Mouse (Mus musculus) frontal cortex, postnatal 25 days (tissue): ENCODE results near the gene Tpt1.
"Not testable (repeated sequence)": the region's sequence is repeated elsewhere in the genome, so short reads cannot be mapped to it uniquely, and the experiment has no call there.

ENCODE experiments used
- DNase-seq, 2 experiments: peaks; one replicate each; pipeline ENCODE4 v3.0.0; 2022; ENCODE audit warnings: low spot score in 2 of 2

The Tpt1 gene

GRCm38 (mm10) chr14:75844867-75845697 is at the start of gene Tpt1:
Tpt1 (plus strand) TSS chr14:75845093.
- DNase-seq: peak; percentile 97

- DNase-seq: no peak
These were observed 49.0 kb upstream of the Tpt1 start for GRCm38 (mm10) chr14:75795918-75796317.

- no peak for DNase-seq
These were observed 47.0 kb upstream of the Tpt1 start for GRCm38 (mm10) chr14:75797769-75798386.

GRCm38 (mm10) chr14:75807800-75808199 is 37.1 kb upstream of the Tpt1 start:
- no peak for DNase-seq

GRCm38 (mm10) chr14:75809931-75810330 is 35.0 kb upstream of the Tpt1 start:
- DNase-seq: no peak

GRCm38 (mm10) chr14:75818528-75818927 is 26.4 kb upstream of the Tpt1 start:
- DNase-seq: no peak

- no peak for DNase-seq
These were observed 25.6 kb upstream of the Tpt1 start for GRCm38 (mm10) chr14:75819341-75819740.

GRCm38 (mm10) chr14:75820007-75820406 is 24.9 kb upstream of the Tpt1 start:
- DNase-seq: no peak

DNA sequence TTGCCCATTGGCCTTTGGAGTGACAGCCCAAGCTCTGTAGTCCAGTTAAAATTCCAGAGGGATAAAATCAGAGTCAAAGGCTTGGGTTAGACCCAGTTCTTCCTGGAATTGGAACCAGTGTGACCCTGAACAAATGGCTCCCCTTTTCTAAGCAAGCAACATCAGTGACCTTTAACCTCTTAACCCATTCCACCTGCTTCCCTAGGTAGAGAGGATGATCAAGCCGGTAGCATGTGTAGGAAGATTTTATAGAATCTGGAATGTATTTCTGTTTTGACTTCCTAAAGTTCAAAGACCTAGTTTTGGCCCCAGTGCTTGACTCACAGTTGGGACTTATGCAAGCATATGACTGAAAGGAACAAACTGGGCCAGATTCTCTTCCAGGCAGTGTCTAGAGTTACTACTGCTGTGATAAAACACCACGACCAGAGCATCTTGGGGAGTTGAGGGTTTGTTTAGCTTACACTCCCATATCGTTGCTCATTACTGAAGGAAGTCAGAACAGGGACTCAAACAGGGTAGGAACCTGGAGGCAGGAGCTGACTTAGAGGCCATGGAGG is 18.0 kb upstream of the Tpt1 start:
- no peak for DNase-seq

GRCm38 (mm10) chr14:75828221-75828620 is 16.7 kb upstream of the Tpt1 start:
- no peak for DNase-seq

DNA sequence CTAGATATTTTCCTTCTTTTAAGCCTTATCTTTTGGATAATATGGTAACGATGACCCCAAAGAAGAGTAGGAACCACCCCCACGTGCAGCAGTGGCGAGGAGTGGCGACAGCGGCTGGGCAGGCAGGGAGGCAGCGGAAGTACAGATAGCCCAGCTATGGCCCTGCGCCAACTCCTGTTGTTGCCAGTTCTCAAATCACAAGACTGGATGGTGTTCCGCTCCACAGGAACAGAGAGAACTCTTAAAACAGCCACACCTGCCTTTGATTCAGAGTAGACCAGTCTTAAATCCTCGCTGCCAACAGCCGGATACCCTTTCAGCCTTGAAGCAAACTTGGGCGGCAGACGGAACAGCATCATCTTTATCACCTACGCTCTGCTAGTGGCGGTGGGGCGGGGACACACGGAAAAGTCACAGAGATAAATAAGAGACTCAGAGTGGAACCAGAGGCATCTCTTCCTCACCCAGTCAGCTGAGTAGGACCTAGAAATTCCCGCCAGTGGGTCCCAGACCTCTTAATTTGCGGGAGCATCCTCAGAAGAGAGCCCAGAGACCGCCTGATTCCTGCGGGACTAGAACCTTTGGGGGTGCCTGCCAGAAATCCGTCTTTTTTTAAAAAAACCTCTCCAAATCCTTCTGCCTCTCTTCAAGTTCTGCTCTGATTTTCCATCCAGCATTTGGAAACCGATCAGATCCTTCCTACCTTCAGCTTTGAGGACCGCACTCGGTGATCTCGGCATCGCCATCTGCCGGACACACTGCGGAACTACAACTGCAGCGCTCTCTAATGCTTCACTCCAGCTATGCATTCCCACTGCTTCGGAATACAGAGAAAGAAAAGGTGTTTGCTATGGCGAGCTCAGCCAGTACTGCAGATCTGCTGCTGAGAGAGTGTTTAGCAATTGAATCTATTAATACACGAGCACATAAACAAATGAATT is 15.8 kb upstream of the Tpt1 start:
- peak; percentile 84 to 85 for DNase-seq

GRCm38 (mm10) chr14:75829817-75830216 is 15.1 kb upstream of the Tpt1 start:
- DNase-seq: not testable (repeated sequence)

DNA sequence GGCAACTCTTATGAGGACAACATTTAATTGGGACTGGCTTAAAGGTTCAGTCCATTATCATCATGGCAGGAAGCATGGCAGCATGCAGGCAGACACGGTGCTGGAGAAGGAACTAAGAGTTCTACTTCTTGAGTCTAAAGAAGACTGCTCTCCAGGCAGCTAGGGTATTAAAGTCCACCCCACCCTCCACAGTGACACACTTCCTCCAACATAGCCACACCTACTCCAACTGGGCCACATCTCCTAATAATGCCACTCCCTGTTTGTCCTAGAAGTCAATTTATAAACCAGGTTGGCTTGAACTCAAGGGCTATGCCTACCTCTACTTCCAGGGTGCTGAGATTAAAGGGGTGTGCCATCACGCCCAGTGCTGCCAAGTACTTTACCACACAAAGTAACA is 12.9 kb upstream of the Tpt1 start:
- no peak for DNase-seq

- DNase-seq: no peak
These were observed 11.9 kb upstream of the Tpt1 start for GRCm38 (mm10) chr14:75832982-75833381.

DNA sequence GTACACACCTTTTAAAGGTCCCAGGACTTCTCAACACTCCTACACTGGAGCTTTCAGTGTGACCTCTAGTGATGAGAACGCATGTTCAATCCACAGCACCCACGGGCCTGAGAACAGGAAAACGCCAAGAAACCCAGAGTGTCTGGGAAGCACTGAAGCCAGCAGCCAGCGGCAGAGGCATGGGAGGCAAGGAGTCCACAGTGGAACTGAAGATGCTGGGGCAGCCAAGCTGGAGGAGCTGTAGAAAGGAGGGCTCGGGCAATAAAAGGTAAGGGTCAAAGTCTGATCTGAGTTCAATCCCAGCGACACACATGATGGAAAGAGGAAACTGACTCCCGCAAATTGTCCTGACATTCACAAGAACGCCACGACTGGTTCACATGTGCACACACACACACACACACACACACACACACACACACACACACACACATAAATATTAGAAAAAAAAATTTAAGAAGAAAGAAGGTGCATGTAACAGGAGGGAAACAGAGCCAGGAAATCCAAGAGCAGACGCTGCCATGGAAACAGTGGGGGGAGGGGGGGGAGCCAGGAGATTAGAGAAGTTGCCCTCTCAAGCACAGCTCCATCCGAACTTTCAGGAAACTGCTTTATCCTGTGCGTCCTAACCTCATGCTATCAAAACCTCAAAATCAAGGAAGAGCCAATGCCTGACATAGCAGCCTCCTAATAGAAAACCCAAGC is 11.2 kb upstream of the Tpt1 start:
- no peak for DNase-seq

DNA sequence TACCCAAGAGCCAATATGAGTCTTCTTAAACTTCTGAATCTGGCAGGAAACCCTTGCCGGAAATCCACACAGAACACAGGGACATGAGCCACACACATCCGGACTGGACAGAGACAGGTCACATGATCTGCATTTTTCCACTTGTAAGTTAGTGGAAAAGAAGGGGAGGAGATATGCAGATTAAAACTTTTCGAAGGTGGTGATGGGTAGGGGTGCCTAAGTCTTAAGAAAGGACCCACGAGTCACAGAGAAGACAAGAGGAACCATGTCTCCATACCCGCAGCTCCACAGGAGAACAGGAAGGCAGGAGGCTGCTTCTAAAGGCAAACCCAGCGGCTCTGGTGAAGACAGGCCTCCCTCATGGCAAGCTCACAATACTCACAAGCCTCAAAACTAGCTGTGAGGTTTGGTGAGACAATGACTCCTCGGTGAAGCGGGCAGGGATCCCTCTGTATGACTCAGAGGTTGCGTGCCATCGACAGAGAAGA is 10.6 kb upstream of the Tpt1 start:
- DNase-seq: peak in 1 of 2 experiments; percentile 32

- DNase-seq: no peak
These were observed 10.0 kb upstream of the Tpt1 start for GRCm38 (mm10) chr14:75834739-75835381.

DNA sequence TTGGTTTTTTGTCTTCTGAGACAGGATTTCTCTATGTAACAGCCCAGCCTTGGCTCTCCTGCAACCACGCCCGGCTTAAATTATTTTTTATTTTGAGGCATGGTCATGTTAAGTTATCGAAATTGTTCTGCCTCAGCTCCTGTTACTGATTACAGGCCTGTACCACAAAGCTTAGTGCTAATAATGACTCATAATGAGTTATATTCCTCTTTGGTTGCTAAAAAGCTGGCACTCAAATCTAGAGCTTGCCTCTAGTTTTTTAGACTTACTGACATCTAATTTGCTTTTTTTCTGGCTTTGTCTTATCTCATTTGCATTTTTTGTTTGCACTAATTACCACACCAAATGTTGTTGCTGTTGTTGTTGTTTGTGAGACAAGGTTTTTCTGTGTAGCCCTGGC is 8.3 kb upstream of the Tpt1 start:
- no peak for DNase-seq

DNA sequence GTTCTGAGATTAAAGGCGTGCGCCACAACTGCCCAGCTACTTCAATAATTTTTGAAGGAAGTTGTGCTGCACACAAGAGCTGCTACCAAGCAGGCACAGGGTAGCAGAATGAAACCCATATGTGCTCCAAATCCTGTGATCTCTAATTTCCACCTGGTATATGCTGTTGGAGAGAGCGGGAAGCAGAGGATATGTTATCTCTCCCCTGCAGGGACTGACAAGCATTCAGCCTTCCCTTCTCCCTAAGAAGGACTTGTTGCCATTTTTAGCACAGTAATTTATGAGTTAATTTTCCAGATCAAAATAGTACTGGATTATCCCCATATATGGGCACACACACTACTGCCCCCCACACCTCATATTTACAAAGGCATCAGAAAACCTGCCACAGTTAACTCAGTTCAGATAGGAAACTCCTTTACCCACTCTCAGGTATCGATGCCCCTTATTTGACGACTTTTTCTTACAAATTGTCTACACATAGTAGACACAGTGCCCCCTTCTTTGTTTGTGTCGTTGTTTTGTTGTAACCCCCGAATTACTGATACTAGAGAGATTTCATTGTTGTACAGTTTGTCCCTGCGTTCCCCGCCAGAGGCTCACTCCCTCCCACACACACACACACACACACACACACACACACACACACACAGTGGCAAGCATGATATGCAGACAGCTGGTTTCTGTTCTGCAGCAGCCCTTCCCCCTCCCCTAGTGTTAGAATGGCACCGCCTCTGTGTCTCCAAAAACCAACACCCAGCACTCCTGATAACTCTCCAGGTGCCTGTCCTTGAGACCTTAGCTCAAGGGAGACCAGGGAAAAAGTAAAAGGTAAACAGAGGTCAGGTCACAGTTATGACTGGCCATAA is 7.6 kb upstream of the Tpt1 start:
- no peak for DNase-seq

GRCm38 (mm10) chr14:75841758-75842157 is 3.1 kb upstream of the Tpt1 start:
- not testable (repeated sequence) for DNase-seq
